Mouse (Mus musculus): Measurements from ENCODE around the gene Dtd2.

DNA sequence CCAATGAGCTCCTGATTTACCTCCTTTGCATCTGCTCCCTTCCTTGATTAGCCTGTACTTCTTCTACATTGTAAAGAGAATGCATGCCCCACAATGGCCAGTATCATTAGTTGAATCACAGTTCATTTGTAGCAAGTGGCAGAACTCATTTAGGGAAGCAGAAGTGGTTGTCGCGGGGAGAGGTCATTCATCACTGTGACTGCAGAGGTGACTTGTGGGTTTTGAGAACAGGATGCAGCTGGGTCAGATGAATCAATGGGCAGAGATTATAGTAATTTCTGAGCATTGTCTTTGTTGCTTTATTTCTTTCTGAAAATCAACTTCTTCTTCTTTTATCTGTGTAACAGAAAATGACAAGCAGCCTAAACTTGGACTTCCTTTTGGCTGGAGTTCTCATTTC is 43.0 kb upstream of the Dtd2 start:
- no peak for TF ChIP-seq CTCF (IDR thresholded peaks at IDR 0.05; ENCODE audit: low read depth)
- no peak for TF ChIP-seq EP300 (optimal IDR thresholded peaks at IDR 0.05)
